Mouse (Mus musculus): ENCODE data around the gene Lgals12.

DNA sequence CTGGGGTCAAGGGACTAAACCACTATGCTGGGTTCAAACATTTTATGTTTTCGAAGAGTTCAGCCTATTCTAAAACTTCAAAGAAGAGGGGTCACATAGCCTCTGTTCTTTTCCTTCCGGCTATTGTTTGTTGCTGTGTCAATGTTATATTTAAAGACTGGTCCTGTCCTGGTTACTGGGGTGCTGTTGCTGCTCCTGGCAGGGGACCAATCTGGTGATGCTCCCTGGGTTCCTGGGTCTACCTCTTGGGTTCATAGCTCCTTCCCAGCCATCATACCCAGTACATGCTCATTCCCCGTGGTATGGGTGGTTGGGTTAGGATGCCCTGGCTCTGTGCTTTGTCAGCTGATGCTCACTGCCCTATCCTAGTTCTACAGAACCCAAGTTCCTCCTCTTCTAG lies 29.3 kb downstream of the Lgals12 start:
- TF ChIP-seq CTCF (IDR thresholded peaks at IDR 0.05; ENCODE audit: low read depth, low read length) (no peak), POLR2A (IDR thresholded peaks at IDR 0.05; ENCODE audit: borderline replicate concordance, low read depth, low read length) (no peak)

Measured in bone marrow macrophage, adult 2 months (primary cell).